Mouse (Mus musculus): ENCODE results near the gene Hoxb7. TPM values are rescaled to one million over a fixed set of nuclear protein-coding genes. Genes with fewer than 3 reads are reported as not detected.
A peak's percentile ranks its signal among the peaks of the same experiment; 100 is the strongest.

The Hoxb7 gene
- total and polyA plus RNA-seq, 2 experiments from 2014 or later = not detected

DNA sequence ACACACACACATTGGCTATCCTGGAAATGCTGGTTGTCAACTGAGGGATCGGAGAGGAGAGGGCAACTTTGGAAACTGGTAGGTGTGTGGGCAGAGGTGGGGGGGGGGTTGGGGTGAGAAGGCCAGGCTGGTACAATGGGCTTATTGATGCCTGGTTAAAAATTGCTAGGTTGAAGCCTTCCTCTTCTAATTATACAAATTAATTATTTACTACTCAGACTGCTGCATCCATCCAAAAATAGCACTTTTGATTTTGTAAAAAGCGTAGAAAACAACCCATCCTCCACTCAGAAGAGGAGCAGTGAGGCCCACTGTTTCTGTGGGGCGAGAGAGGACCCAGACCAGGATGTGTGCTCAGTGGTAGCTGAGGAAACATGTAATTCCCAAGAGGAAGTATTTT is 48.6 kb downstream of the Hoxb7 start:
- ATAC-seq (ENCODE audit: low FRiP score) = no peak
- Histone ChIP-seq H3K36me3 (ENCODE audit: insufficient read depth, low read length) (no peaks in the 10 kb centered on the region), H3K4me3 (ENCODE audit: low read depth, low read length) (no peak overlapping the region), H3K9me3 (ENCODE audit: low read length) (no peaks in the 10 kb centered on the region), H3K27ac (ENCODE audit: low read depth, low read length) (no peak overlapping the region), H3K27me3 (ENCODE audit: insufficient read depth, low read length) (peaks cover 100% of the 10 kb centered on the region), H3K4me1 (ENCODE audit: insufficient read depth, low read length) (no peaks in the 10 kb centered on the region), H3K9ac (replicated peaks; ENCODE audit: low read length, poor library complexity, severe bottlenecking) (no peak overlapping the region), H3K4me2 (ENCODE audit: low read depth, low read length, poor library complexity, severe bottlenecking) (no peak overlapping the region)
- no peak for DNase-seq (ENCODE audit: low spot score)
- WGBS = 25% methylated on average over 3 of the region's 3 CpGs
- TF ChIP-seq CTCF (IDR thresholded peaks at IDR 0.05) = no peak

DNA sequence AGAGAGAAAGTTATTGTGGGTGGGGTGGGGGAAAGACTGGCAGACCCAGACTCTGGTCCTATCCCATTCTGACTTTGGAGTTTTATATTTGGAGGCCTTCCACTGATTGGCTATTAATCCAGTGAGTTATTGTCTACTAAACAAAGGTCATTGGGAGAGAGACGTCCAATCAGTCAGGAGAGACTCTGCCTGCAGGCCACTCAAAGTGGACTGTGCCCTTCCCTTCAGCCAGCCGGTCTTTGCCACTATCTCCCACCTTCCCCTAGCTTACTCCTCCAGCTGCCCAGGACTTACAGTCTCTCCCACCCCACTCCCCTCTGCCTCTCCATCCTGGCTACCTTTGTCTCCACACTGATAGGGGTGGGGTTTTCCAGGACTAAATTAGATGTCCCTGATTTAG is 50.2 kb downstream of the Hoxb7 start:
- H3K4me2 ChIP-seq (ENCODE audit: low read depth, low read length, poor library complexity, severe bottlenecking) = no peak overlapping the region
- H3K27ac ChIP-seq (ENCODE audit: low read depth, low read length) = no peak overlapping the region
- DNase-seq (ENCODE audit: low spot score) (no peak), ATAC-seq (ENCODE audit: low FRiP score) (no peak)
- no peak overlapping the region for H3K9ac ChIP-seq (replicated peaks; ENCODE audit: low read length, poor library complexity, severe bottlenecking)
- peaks cover 97% of the 10 kb centered on the region for H3K27me3 ChIP-seq (ENCODE audit: insufficient read depth, low read length)
- no peaks in the 10 kb centered on the region for H3K36me3 ChIP-seq (ENCODE audit: insufficient read depth, low read length)
- no peaks in the 10 kb centered on the region for H3K4me1 ChIP-seq (ENCODE audit: insufficient read depth, low read length)
- 0% methylated on average over 2 of the region's 2 CpGs for WGBS
- no peaks in the 10 kb centered on the region for H3K9me3 ChIP-seq (ENCODE audit: low read length)
- TF ChIP-seq CTCF (IDR thresholded peaks at IDR 0.05) = no peak
- H3K4me3 ChIP-seq (ENCODE audit: low read depth, low read length) = no peak overlapping the region

DNA sequence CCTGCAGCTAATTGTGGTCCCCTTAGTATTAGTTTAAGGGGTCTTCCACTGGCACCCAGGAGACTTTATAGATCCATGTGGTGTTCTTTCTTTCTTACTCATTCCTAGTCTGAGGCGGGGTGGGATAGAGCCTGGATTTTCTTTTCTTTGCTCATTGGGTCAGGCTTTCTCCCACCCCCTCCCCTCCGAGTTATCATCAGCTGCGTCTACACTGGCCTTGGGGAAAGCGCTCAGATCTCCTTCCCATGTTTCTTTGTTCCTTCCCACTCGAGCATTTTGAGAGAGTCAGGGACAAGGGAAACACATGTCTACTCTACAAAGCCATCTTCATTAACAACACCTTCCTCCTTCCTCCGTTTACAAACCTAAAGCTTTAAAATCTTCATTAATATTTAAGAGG is 50.6 kb downstream of the Hoxb7 start:
- Histone ChIP-seq H3K27ac (ENCODE audit: low read depth, low read length) (no peak overlapping the region), H3K36me3 (ENCODE audit: insufficient read depth, low read length) (no peaks in the 10 kb centered on the region), H3K4me2 (ENCODE audit: low read depth, low read length, poor library complexity, severe bottlenecking) (no peak overlapping the region), H3K9ac (replicated peaks; ENCODE audit: low read length, poor library complexity, severe bottlenecking) (no peak overlapping the region), H3K27me3 (ENCODE audit: insufficient read depth, low read length) (peaks cover 97% of the 10 kb centered on the region), H3K4me3 (ENCODE audit: low read depth, low read length) (no peak overlapping the region), H3K4me1 (ENCODE audit: insufficient read depth, low read length) (no peaks in the 10 kb centered on the region), H3K9me3 (ENCODE audit: low read length) (no peaks in the 10 kb centered on the region)
- TF ChIP-seq CTCF (IDR thresholded peaks at IDR 0.05) = no peak
- no peak for DNase-seq (ENCODE audit: low spot score)
- 3% methylated on average over 6 of the region's 6 CpGs for WGBS
- ATAC-seq (ENCODE audit: low FRiP score) = no peak

DNA sequence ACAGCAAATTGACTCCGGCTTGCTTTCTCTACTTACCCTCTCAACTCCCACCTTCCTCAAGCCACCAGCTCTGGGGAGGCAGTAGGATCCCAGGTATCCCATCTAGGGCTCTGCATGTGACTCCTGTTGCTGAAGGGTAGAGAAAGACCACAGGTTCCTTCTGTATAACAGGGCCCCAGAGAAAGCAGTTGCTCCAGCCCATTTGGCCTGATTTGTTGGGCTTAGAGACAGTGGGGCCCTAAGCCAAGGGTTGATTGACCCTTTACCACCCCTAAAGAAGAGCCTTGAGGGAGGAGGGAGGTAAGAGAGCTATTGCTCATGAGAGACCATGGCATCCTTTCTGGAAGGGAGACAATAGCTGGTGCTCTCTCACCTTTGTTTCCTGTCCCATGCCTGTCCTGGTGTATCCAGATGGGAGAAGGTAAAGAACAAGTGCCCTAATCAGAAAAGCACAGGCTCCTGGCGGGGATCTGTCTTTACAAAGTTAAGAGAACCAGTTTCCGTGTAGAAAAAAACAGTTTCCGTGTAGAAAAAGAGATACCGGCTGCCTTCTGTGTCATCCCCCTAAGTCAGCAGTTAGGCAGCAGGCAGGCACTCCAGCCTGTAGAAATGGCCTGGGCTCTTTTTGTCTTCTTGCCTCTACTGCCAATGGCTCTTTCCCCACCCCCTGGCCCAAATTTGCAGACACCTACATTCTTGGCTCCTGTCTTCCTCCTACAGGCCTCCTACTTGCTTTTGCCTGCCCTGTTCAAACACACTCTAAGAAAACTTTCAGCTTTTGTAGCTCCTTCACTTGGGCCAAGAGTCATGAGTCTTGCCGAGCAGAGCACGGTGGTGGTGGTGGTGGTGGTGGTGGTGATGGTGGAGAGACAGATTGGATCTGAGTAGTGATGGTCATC is 52.8 kb downstream of the Hoxb7 start:
- Histone ChIP-seq H3K4me3 (ENCODE audit: low read depth, low read length) (no peak overlapping the region), H3K4me2 (ENCODE audit: low read depth, low read length, poor library complexity, severe bottlenecking) (no peak overlapping the region), H3K36me3 (ENCODE audit: insufficient read depth, low read length) (no peaks in the 10 kb centered on the region), H3K9me3 (ENCODE audit: low read length) (no peaks in the 10 kb centered on the region), H3K27ac (ENCODE audit: low read depth, low read length) (no peak overlapping the region), H3K4me1 (ENCODE audit: insufficient read depth, low read length) (no peaks in the 10 kb centered on the region), H3K27me3 (ENCODE audit: insufficient read depth, low read length) (peaks cover 97% of the 10 kb centered on the region), H3K9ac (replicated peaks; ENCODE audit: low read length, poor library complexity, severe bottlenecking) (no peak overlapping the region)
- ATAC-seq (ENCODE audit: low FRiP score) (no peak), DNase-seq (ENCODE audit: low spot score) (no peak)
- WGBS = 12% methylated on average over 7 of the region's 7 CpGs
- TF ChIP-seq CTCF (IDR thresholded peaks at IDR 0.05) = no peak

MicroRNA genes within 50 kb of the gene (microRNA counts, 519-probe panel; counts per million panel counts)
- microRNA mmu-miR-10a = 2,177 counts per million, percentile 65 among the panel's probes with 10 or more counts
- microRNA mmu-miR-196a = 528 counts per million, percentile 58 among the panel's probes with 10 or more counts

Small RNA genes lying within 50 kb of the gene (microRNA-seq; reads per million reads assigned to microRNA genes)
- gene Mir10a (ENCODE audit: borderline number of aligned reads) = 511 reads per million, percentile 65 among the genes with 10 or more reads in this experiment
- not detected for gene Mir196a-1 (ENCODE audit: borderline number of aligned reads)

Other genes starting within 250 kb of the Hoxb7 start
- gene Ube2z, start 221.2 kb upstream of the Hoxb7 start, total RNA-seq (2014; rRNA removed) = 59.7 and 62.2 TPM in 2 replicates
- gene Ube2z, start 221.2 kb upstream of the Hoxb7 start, polyA plus RNA-seq (2015; fragmentation: Nextera tagmentation; extraction: Ambion mirVana) = 33.0 and 36.0 TPM in 2 replicates
- gene Atp5g1, start 211.0 kb upstream of the Hoxb7 start, total RNA-seq (2014; rRNA removed) = 469 and 710 TPM in 2 replicates
- gene Atp5g1, start 211.0 kb upstream of the Hoxb7 start, polyA plus RNA-seq (2015; fragmentation: Nextera tagmentation; extraction: Ambion mirVana) = 984 and 1,088 TPM in 2 replicates
- not detected in 2 replicates for gene Calcoco2, start 174.7 kb upstream of the Hoxb7 start, total RNA-seq (2014; rRNA removed)
- gene Calcoco2, start 174.7 kb upstream of the Hoxb7 start, polyA plus RNA-seq (2015; fragmentation: Nextera tagmentation; extraction: Ambion mirVana) = not detected in 2 replicates
- 0.16 and 0.38 TPM in 2 replicates for gene Ttll6, start 152.8 kb upstream of the Hoxb7 start, total RNA-seq (2014; rRNA removed)
- 0.16 and 0.39 TPM in 2 replicates for gene Ttll6, start 152.8 kb upstream of the Hoxb7 start, polyA plus RNA-seq (2015; fragmentation: Nextera tagmentation; extraction: Ambion mirVana)
- gene Hoxb13, start 92.3 kb upstream of the Hoxb7 start, total RNA-seq (2014; rRNA removed) = not detected in 2 replicates
- gene Hoxb13, start 92.3 kb upstream of the Hoxb7 start, polyA plus RNA-seq (2015; fragmentation: Nextera tagmentation; extraction: Ambion mirVana) = not detected in 2 replicates
- not detected in 2 replicates for gene Hoxb9, start 15.2 kb upstream of the Hoxb7 start, total RNA-seq (2014; rRNA removed)
- not detected in 2 replicates for gene Hoxb9, start 15.2 kb upstream of the Hoxb7 start, polyA plus RNA-seq (2015; fragmentation: Nextera tagmentation; extraction: Ambion mirVana)
- gene Hoxb8, start 4.7 kb upstream of the Hoxb7 start, total RNA-seq (2014; rRNA removed) = 3.4 TPM in 1 of 2 replicates, not detected in the other
- not detected in 2 replicates for gene Hoxb8, start 4.7 kb upstream of the Hoxb7 start, polyA plus RNA-seq (2015; fragmentation: Nextera tagmentation; extraction: Ambion mirVana)
- gene Hoxb6, start 5.9 kb downstream of the Hoxb7 start, total RNA-seq (2014; rRNA removed) = 0.22 TPM in 1 of 2 replicates, not detected in the other
- gene Hoxb6, start 5.9 kb downstream of the Hoxb7 start, polyA plus RNA-seq (2015; fragmentation: Nextera tagmentation; extraction: Ambion mirVana) = not detected in 2 replicates
- 1.5 TPM in 1 of 2 replicates, not detected in the other for gene Hoxb5, start 16.7 kb downstream of the Hoxb7 start, total RNA-seq (2014; rRNA removed)
- gene Hoxb5, start 16.7 kb downstream of the Hoxb7 start, polyA plus RNA-seq (2015; fragmentation: Nextera tagmentation; extraction: Ambion mirVana) = not detected in 2 replicates
- gene Hoxb4, start 31.6 kb downstream of the Hoxb7 start, total RNA-seq (2014; rRNA removed) = 0.09 and 0.66 TPM in 2 replicates
- gene Hoxb4, start 31.6 kb downstream of the Hoxb7 start, polyA plus RNA-seq (2015; fragmentation: Nextera tagmentation; extraction: Ambion mirVana) = not detected in 2 replicates
- gene Hoxb3, start 36.7 kb downstream of the Hoxb7 start, total RNA-seq (2014; rRNA removed) = 0.94 and 9.2 TPM in 2 replicates
- not detected in 2 replicates for gene Hoxb3, start 36.7 kb downstream of the Hoxb7 start, polyA plus RNA-seq (2015; fragmentation: Nextera tagmentation; extraction: Ambion mirVana)
- gene Hoxb2, start 63.9 kb downstream of the Hoxb7 start, total RNA-seq (2014; rRNA removed) = 0.52 and 1.2 TPM in 2 replicates
- gene Hoxb2, start 63.9 kb downstream of the Hoxb7 start, polyA plus RNA-seq (2015; fragmentation: Nextera tagmentation; extraction: Ambion mirVana) = not detected in 2 replicates
- gene Hoxb1, start 79.1 kb downstream of the Hoxb7 start, total RNA-seq (2014; rRNA removed) = not detected in 2 replicates
- not detected in 2 replicates for gene Hoxb1, start 79.1 kb downstream of the Hoxb7 start, polyA plus RNA-seq (2015; fragmentation: Nextera tagmentation; extraction: Ambion mirVana)
- gene Skap1, start 178.0 kb downstream of the Hoxb7 start, total RNA-seq (2014; rRNA removed) = 1.0 and 2.8 TPM in 2 replicates
- 2.0 and 3.2 TPM in 2 replicates for gene Skap1, start 178.0 kb downstream of the Hoxb7 start, polyA plus RNA-seq (2015; fragmentation: Nextera tagmentation; extraction: Ambion mirVana)